Mouse (Mus musculus) thymus, adult 2 months (tissue): Measurements from ENCODE around the gene Pip5k1b.

Source experiments
- CTCF ChIP-seq: fragments of 200-500 bp; IDR thresholded peaks from 2 replicates; pipeline ENCODE4 v1.5.1; 2012; ENCODE audit warnings: mild to moderate bottlenecking, control low read depth, low read length, moderate library complexity, borderline replicate concordance; ENCODE audit not compliant: control insufficient read depth, poor library complexity, insufficient read depth; ENCODE audit errors: extremely low read depth
- POLR2A ChIP-seq: fragments of 200-500 bp; IDR thresholded peaks from 2 replicates; pipeline ENCODE4 v1.6.1; 2012; ENCODE audit warnings: mild to moderate bottlenecking, low read length, control low read depth, moderate library complexity; ENCODE audit not compliant: control insufficient read depth, poor library complexity, insufficient read depth; ENCODE audit errors: extremely low read depth

GRCm38 (mm10) chr19:24432447-24432846, 123.2 kb downstream of the Pip5k1b start:
- TF ChIP-seq CTCF (no peak), POLR2A (no peak)
